Mouse (Mus musculus) layer of hippocampus, postnatal 14 days (tissue): ENCODE measurements at regions not wholly inside any gene's neighbourhood (a gene's known extent, or its start where the extent isn't known, plus 50 kb on each side); places are given as distances from the start of the nearest gene placed in this dataset.

Experiments used
- DNase-seq, 2 experiments: peaks; one replicate each; pipeline ENCODE4 v3.0.0; 2021 to 2022; ENCODE audit warnings: low spot score in 2 of 2, mixed read lengths in 1 of 2

- DNase-seq = no peak
Observed at GRCm38 (mm10) chr1:193543834-193544233, 173.7 kb upstream of the Camk1g start.

GRCm38 (mm10) chr1:193543284-193543683 is 173.2 kb upstream of the Camk1g start:
- no peak for DNase-seq

DNA sequence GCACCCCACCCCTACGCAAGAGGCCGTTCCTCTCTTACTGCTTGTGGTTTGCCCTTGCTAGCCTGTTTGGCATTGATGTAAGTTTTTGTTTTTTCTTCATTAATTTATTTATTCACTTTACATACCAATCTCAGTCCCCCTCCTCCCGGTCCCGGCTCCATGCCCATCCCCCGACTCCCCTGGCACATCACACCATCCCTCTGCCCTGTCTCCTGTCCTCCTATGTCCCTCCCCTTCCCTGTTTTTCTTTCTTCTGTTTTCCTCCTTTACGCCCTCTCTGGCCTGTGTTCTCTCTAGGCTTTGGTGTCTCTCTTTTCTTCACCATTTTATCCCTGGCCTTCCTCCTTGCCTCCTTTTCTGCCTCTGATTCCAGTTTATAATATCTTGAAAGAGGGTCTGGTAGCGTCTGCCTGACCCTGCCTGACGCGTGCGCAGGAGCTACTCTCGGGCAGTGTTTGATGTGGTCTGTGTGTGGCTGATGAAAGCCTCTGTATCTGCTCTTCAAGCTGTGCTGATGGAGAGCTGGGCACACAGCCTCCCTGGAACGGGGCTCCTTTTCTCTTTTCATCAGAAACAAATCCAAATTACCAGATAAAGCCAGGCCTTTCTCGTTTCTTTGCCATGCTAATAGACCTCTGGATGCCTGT is 172.0 kb upstream of the Camk1g start:
- peak; percentile 32 to 39 for DNase-seq

GRCm38 (mm10) chr1:193541281-193541680 is 171.2 kb upstream of the Camk1g start:
- no peak for DNase-seq

DNA sequence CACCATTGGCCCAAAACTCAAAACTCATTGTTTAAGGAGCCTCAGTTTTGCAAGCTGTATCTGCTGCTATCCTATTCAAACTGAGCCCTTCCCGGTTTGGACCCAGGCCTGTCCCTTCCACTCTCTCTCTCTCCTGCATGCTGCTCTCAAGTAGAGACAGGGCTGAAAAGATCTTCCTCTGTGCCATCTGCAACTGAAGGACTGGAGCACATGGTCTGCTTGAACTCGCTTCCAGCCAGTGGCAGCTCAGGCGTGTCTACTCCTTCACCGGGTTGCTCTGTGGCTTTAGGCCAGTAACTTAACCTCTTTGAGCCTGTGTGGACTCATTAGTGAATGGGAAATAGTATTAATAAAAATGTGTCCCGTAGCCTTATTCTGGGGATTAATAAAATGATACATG is 170.4 kb upstream of the Camk1g start:
- DNase-seq = no peak

GRCm38 (mm10) chr1:193539261-193539660 is 169.2 kb upstream of the Camk1g start:
- peak in 1 of 2 experiments; percentile 11 for DNase-seq

DNA sequence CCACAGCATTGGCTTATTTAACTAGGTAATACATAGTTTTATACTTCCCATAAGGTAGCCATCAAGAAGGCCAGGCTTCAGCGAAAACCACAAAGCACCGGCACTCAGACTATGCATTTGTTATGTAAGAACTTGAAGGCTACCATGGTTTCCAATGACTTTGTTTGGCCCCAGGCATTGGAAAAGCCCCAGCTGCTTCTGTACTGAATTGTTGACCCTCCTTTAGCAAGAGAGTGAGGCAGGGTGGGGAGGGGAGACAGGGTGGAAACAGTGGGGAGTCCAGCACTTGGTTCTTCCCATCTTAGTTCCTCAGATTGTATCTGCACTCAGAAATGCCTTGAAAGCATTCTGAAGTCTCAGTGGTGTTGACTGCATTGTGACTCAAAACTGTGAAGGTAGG is 168.3 kb upstream of the Camk1g start:
- DNase-seq = no peak

DNA sequence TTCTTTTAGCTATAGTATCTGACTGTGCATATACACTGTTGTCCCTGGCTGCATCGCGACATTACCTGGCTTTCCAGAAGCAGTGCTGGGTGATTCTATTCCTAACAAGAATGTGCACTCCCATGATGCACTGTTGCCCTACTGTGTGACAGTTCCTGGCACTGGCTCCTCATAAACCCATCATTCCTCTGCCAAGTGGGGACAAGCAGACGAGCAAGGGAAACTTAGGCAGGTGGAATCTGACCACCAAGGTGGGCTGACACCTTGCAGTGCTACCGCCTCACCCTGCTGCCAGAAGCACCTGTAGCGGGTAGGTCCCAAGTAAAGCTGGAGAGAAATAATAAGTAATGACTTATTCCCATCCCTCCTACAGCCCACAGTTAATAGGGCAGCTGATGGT is 167.5 kb upstream of the Camk1g start:
- no peak for DNase-seq

- DNase-seq = no peak
Observed at GRCm38 (mm10) chr1:193536552-193536951, 166.5 kb upstream of the Camk1g start.

- no peak for DNase-seq
Observed at GRCm38 (mm10) chr1:193534449-193534848, 164.4 kb upstream of the Camk1g start.

GRCm38 (mm10) chr1:193526501-193526900 is 156.4 kb upstream of the Camk1g start:
- no peak for DNase-seq

DNA sequence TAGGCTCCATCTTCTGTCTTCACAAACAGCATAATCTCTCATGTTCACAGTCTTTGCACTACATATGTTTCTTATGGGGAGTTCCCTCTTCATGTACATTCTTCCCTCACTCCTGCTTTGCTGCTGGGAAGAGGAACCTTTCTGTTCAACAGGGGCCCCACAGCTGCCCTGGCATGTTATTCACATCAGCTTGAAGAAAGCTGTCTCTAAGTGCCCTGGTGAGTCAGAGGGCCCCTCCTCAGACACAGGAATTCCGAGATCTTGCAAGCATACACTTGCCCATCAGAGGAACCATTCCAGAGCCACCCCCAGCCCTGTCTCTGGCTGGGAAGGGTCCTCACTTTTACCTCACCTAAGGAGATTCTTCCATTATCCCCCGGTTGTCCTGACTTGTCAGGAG is 151.9 kb upstream of the Camk1g start:
- DNase-seq = no peak

GRCm38 (mm10) chr1:193518840-193519239 is 148.7 kb upstream of the Camk1g start:
- no peak for DNase-seq

DNA sequence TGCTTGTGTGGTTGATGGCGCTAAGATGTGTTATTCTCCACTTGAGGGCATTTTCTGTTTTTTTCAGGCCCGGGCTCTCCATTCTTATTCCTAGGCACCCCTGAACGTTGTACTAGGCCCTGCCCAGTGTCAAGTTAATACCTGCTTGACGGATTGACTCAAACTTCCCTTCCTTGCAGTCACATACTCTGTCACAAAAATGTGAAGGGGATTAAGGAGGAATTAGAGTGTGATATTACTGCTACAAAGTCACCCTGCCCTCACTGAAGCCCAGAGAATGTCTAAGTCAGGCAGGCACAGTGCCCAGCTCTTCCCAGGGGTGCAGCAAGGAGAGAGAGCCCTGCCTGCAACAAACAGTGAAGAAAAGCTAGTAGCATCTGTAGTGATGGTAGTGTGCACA is 147.9 kb upstream of the Camk1g start:
- no peak for DNase-seq

- no peak for DNase-seq
Observed at GRCm38 (mm10) chr1:193517293-193517692, 147.2 kb upstream of the Camk1g start.

- no peak for DNase-seq
Observed at GRCm38 (mm10) chr1:193516395-193516794, 146.3 kb upstream of the Camk1g start.

- DNase-seq = no peak
Observed at GRCm38 (mm10) chr1:193513929-193514710, 144.0 kb upstream of the Camk1g start.

- DNase-seq = no peak
Observed at GRCm38 (mm10) chr1:193510066-193510793, 140.1 kb upstream of the Camk1g start.

- DNase-seq = no peak
Observed at GRCm38 (mm10) chr1:193508271-193508670, 138.2 kb upstream of the Camk1g start.

GRCm38 (mm10) chr1:193506991-193507390 is 136.9 kb upstream of the Camk1g start:
- DNase-seq = no peak

GRCm38 (mm10) chr1:193505381-193505780 is 135.3 kb upstream of the Camk1g start:
- DNase-seq = no peak

GRCm38 (mm10) chr1:193504611-193505010 is 134.5 kb upstream of the Camk1g start:
- DNase-seq = no peak
